Mouse (Mus musculus) large intestine, adult 2 months (tissue): ENCODE measurements around the gene Sox5. TPM values are rescaled to one million over a fixed set of nuclear protein-coding genes. Genes with fewer than 3 reads are reported as not detected.

ENCODE experiments used
- DNase-seq: peaks from one replicate; pipeline ENCODE4 v3.0.0-alpha.2; 2012; ENCODE audit warnings: low read depth, low spot score
- WGBS: fragments of 180-500 bp; shearing (Covaris S2); methylation state at CpG from one replicate; pipeline ENCODE4 v1.1.7; 2018; 5-methylcytosine and 5-hydroxymethylcytosine counted together
- polyA plus RNA-seq: library from polyadenylated mRNA; depleted of rRNA; stranded (reverse); fragments of >200 nt; gene quantifications from 2 replicates; pipeline ENCODE4 v1.2.3, GENCODE M21; 2012

Gene Sox5
- polyA plus RNA-seq, 1 experiment: 0.55 TPM

DNA sequence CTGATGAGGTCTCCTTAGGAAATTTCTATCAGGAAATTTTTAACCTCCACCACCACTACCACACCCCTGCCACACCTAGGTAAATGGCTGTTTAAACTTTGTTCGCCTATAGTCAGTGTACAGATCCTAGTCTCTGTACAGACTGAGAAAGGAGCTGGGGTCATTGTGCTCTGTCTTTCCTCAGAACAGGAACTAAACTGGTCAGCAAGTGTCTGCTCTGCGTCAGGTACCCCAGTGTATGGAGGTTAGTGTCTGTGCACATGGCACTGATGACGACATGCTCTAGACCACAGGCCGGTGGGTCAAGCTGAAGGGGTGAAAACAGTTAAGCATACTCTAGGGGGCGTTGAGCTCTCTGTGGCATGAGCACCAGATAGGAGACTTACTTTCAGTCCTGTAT lies 605.1 kb downstream of the Sox5 start:
- DNase-seq: no peak
- 49% methylated on average over 5 of the region's 5 CpGs for WGBS

DNA sequence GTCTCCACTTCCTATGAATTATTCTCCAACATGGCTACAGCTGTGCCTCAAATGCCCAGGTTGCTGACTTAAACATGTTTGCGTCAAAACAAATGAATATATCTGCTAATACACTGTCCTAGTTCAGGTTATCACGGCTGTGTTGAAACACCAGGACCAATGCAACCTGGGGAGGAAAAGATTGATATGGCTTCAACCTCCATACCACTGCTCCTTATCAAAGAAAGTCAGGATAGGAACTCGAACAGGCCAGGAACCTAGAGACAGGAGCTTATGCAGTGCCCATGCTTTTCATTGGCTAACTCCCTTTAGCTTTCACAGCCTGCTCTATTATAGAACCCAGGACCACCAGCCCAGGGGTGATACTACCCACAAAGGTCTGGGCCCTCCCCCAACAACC lies 606.2 kb downstream of the Sox5 start:
- 92% methylated on average over 3 of the region's 3 CpGs for WGBS
- no peak for DNase-seq

DNA sequence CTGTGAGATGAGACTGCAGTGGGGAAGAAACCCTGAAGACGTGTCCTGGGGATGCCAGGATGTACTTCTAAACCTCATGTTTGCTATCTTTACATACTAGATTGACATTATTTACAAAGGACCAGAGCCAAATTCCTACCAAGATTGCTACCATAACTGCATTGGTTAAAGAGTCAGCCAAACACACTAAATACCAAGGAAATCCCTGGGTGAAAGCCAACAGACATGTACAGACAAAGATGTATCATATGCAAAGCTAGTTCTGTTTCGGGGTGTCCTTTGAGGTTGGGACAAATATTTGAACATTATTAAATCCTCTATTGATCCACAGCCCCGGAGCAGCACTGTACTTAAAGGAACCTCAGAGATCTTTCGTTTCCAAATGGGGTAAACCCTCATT lies 611.2 kb downstream of the Sox5 start:
- no peak for DNase-seq
- WGBS: 34% methylated on average over 4 of the region's 4 CpGs

DNA sequence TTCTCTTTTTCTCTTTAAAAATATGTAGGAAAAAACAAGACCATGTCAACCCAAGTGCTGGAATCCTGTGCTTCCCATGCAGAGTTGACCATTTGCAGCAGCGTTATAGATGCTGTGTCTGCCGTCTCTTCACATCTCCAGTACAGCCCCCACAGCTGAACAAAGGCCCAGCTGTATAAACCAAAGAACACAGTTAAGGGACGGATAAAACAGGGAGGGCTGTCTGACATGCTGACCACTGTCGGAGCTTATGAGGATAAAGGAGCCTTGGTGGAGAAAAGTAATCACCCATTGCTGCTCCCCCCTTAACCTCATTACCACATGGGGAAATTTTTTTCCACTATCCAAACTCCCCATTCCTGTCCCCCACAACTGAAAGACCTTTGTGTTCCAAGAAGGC lies 612.0 kb downstream of the Sox5 start:
- no peak for DNase-seq
- 69% methylated on average over 4 of the region's 4 CpGs for WGBS

- 52% methylated on average over 12 of the region's 12 CpGs for WGBS
Observed at GRCm38 (mm10) chr6:144168696-144169476, 612.9 kb downstream of the Sox5 start.

DNA sequence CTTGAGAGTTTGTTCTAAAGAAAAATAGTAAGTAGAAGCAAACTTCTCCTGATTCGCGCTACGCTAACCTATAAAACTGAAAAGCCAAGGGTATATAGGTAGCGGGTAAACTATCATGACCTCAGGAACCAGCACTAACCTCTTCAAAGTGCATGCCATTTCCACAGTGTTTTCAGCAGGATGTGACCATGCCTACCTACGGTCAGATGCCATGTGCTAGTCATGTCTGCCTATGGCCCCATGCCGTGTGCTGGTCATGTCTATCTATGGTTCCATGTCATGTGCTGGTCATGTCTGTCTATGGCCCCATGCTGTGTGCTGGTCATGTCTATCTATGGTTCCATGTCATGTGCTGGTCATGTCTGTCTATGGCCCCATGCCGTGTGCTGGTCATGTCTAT lies 614.7 kb downstream of the Sox5 start:
- WGBS: 96% methylated on average over 7 of the region's 7 CpGs
- no peak for DNase-seq

More at GRCm38 (mm10) chr6:144168696-144169476, 612.9 kb downstream of the Sox5 start:
- no peak for DNase-seq

- no peak for DNase-seq
- 83% methylated on average over 8 of the region's 8 CpGs for WGBS
Observed at GRCm38 (mm10) chr6:144166651-144167050, 615.1 kb downstream of the Sox5 start.

- no peak for DNase-seq
- WGBS: 20% methylated on average over 8 of the region's 8 CpGs
Observed at GRCm38 (mm10) chr6:144166104-144166503, 615.7 kb downstream of the Sox5 start.

DNA sequence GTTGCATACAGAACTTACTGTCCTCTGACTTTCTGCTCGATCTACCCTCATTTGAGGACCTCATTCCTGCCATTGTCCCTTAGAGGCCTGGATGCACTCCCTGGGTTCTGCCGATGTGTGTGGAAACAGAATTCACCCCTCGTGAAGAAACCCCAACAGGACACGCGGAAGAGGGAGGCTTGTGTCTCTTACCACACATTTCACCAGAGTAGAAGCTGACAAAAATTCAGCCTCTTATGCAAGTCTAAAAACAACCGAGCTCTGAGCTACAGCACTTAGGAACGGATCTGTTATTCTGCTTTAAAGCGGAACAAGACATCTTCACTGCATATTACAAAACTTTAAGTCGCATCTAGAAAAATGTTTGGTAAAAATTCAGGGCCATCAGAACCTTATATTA lies 618.3 kb downstream of the Sox5 start:
- DNase-seq: no peak
- WGBS: 86% methylated on average over 9 of the region's 9 CpGs

DNA sequence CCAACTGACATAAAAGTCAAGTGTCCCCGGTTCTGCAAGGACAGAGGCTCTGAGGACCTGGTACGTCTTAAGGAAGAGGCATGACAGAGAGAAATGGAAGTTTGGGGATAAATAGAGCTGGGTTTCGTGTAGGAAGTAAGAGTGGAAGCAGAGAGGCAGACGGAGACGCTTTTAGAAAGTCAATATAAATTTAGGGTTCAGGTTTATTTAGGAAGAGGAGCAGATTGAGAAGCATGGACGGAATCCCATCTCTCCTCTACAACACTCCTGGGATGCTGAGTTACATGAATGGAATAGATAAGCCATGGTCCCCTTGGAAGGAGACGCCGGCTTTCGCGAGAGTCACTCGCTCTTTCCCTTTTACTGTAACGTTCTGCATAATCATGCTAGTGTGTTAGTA lies 623.1 kb downstream of the Sox5 start:
- DNase-seq: no peak
- 97% methylated on average over 12 of the region's 12 CpGs for WGBS

DNA sequence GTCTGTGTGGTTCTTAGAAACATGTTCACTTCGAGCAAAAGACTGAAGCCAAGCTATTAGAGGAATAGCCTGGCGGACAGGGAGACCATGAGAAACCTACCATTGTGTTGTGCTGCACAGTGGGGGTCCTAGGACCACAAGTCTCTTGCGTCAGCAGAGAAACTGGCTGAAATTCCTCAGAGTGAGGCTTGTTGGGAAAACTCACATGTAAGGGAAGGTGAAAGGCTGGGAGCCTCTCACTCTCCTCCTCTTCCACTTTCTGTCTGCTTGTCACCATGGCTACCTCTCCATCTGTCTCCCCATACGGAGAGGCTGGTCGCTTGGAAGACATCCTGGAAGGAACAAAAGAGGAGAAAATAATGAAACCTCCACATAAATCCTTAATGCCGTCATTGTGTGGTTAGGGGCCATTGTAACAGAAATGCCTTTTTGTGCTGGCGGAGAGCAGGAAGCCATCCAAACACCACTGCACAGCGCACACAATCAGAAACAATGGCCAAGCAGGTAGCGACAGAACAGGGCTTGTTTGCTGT lies 626.8 kb downstream of the Sox5 start:
- no peak for DNase-seq
- 88% methylated on average over 9 of the region's 9 CpGs for WGBS

DNA sequence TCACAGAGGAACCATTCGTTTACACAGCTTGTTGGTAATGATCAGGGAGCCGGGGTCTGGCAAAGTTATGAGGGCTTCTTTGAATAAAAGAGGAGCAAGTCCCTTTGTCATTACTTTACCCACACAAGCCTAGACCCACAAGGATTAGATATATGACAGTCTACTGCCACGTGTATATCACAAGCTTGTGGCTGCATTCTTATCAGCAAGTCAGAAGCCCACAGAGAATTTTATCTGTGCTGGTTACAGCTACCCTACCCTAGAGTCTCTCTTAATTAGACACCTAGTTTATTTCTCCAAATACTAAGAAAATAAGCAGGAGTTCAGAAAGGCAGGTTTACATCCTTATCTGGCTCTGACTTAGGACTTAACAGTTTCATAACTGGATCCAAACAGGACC lies 629.8 kb downstream of the Sox5 start:
- no peak for DNase-seq
- WGBS: 58% methylated on average over 3 of the region's 3 CpGs

GRCm38 (mm10) chr6:144151075-144151474 lies 630.7 kb downstream of the Sox5 start:
- WGBS: 89% methylated on average over 10 of the region's 10 CpGs
- no peak for DNase-seq

DNA sequence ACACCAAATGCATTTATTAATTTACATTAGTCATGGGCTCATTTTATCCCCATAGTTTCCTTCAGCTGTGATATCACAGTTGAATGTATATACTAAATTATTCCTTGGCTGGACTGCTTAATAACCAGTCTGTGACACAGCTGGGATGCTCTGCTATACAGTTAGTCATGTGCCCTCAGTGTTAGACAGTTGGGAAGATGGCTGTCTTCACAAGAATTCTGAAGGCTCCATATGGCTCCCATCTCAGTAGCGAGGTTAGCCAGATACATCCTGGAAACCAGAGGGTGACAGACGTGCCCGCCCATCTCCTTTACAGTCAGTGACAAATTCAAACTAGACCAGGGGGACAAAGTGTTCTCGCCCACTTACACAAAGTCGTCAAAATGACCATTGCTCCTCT lies 644.4 kb downstream of the Sox5 start:
- DNase-seq: no peak
- 93% methylated on average over 5 of the region's 5 CpGs for WGBS

DNA sequence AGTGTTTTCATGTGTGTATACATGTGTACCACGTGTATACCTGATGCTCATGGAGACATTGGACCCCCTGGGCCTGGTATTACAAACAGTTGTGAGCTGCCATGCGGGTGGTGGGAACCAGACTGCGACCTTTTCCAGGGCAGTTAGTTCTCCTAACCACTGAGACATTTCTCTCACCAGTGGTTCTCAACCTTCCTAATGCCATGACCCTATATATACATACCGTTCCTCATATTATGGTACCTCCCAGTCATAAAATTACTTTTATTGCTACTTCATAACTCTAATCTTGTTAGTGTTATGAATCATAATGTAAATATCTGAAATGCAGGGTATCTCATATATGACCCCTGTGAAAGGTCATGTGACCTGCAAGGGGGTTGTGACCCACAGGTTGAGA lies 644.9 kb downstream of the Sox5 start:
- 38% methylated on average over 4 of the region's 4 CpGs for WGBS

DNA sequence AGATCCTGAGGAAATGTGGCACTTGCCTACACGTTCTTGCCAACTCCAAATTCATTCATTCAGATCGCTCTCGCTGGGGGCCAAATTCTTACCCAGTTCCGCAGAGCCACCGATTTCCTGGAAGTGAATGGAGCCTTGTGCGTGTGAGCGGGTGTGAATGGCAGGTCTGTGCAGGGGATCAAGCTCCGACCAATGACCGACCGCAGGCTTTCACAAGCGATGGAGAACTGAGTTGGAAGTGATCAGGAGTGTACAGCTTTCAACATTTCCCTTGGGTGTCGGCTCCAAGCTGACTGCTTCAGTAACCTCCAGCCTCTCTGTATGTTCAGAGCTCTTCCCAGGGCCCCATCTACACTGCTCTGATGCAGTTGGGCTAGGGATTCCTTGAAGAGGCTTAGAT lies 651.9 kb downstream of the Sox5 start:
- DNase-seq: no peak
- WGBS: 94% methylated on average over 12 of the region's 12 CpGs

More for the DNA sequence above, 644.9 kb downstream of the Sox5 start:
- peak; percentile 6 for DNase-seq

- 77% methylated on average over 1 of the region's 1 CpGs for whole genome bisulfite sequencing
Observed at GRCm38 (mm10) chr6:144119961-144120360, 661.8 kb downstream of the Sox5 start.

GRCm38 (mm10) chr6:144116646-144117045 lies 665.1 kb downstream of the Sox5 start:
- no peak for DNase-seq
- WGBS: 64% methylated on average over 6 of the region's 6 CpGs

More at GRCm38 (mm10) chr6:144119961-144120360, 661.8 kb downstream of the Sox5 start:
- no peak for DNase-seq

GRCm38 (mm10) chr6:144111561-144111960 lies 670.2 kb downstream of the Sox5 start:
- DNase-seq: no peak
- 90% methylated on average over 6 of the region's 6 CpGs for WGBS

DNA sequence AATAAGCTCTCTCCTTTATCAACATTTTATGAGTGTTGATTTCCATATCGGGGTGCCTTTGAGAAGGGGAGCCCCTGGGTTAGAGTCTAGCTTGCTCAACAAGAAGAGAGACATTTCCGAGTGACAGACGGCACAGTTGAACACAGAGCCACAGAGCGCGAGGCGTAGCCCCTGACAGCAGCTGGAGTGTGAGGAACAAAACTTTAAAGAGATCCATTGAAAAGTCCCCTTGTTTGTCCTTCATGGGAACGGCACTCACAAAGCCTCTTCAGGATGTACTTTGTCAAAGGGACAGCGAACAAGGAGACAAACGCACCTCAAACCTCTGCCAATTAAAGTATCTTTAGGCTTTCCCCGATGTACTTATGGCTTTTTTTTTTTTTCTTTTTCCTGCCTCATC lies 674.9 kb downstream of the Sox5 start:
- no peak for DNase-seq
- WGBS: 80% methylated on average over 10 of the region's 10 CpGs

- 94% methylated on average over 12 of the region's 12 CpGs for WGBS
- no peak for DNase-seq
Observed at GRCm38 (mm10) chr6:144105645-144106044, 676.1 kb downstream of the Sox5 start.
